Mouse (Mus musculus): ENCODE data around the gene Pifo. TPM values are rescaled to one million over a fixed set of nuclear protein-coding genes. Genes with fewer than 3 reads are reported as not detected.
"Not testable (repeated sequence)": the region's sequence is repeated elsewhere in the genome, so short reads cannot be mapped to it uniquely, and the experiment has no call there.

Gene Pifo
- polyA plus RNA-seq, 1 experiment from 2014 or later, result not detected

- ATAC-seq (ENCODE audit: low FRiP score, low TSS enrichment), result no peak
- H3K27ac ChIP-seq (replicated peaks), result no peak overlapping the region
- TF ChIP-seq EP300 (optimal IDR thresholded peaks at IDR 0.05), result no peak
- TF ChIP-seq CTCF (IDR thresholded peaks at IDR 0.05; ENCODE audit: low read depth), result peak; percentile 73
- no peak overlapping the region for H3K9ac ChIP-seq (ENCODE audit: low read length)
- no peaks in the 10 kb centered on the region for H3K4me1 ChIP-seq (replicated peaks; ENCODE audit: control insufficient read depth, insufficient read depth)
- DNase-seq (ENCODE audit: low spot score), result no peak
- H3K4me3 ChIP-seq (ENCODE audit: low read depth, low read length), result no peak overlapping the region
- no peak overlapping the region for H3K4me2 ChIP-seq (replicated peaks; ENCODE audit: low read depth)
- no peaks in the 10 kb centered on the region for H3K9me3 ChIP-seq (ENCODE audit: control insufficient read depth, low read length)
- no peaks in the 10 kb centered on the region for H3K36me3 ChIP-seq (ENCODE audit: control insufficient read depth, insufficient read depth, low read length)
- no peaks in the 10 kb centered on the region; the same call in 1 of the 2 replicates for H3K27me3 ChIP-seq (ENCODE audit: control insufficient read depth, insufficient read depth, low read length)
Measured at GRCm38 (mm10) chr3:106021840-106022239, 7.4 kb upstream of the Pifo start.

- not testable (repeated sequence) for H3K9ac ChIP-seq (ENCODE audit: low read length); H3K27ac ChIP-seq (replicated peaks); H3K9me3 ChIP-seq (ENCODE audit: control insufficient read depth, low read length); H3K4me2 ChIP-seq (replicated peaks; ENCODE audit: low read depth); H3K36me3 ChIP-seq (ENCODE audit: control insufficient read depth, insufficient read depth, low read length); H3K4me1 ChIP-seq (replicated peaks; ENCODE audit: control insufficient read depth, insufficient read depth); H3K4me3 ChIP-seq (ENCODE audit: low read depth, low read length); H3K27me3 ChIP-seq (ENCODE audit: control insufficient read depth, insufficient read depth, low read length); DNase-seq (ENCODE audit: low spot score); ATAC-seq (ENCODE audit: low FRiP score, low TSS enrichment)
- 60% methylated on average over 10 of the region's 10 CpGs for WGBS
Measured at GRCm38 (mm10) chr3:106003360-106003759, 11.1 kb downstream of the Pifo start.

GRCm38 (mm10) chr3:106001416-106002370 is 12.8 kb downstream of the Pifo start:
- ATAC-seq (ENCODE audit: low FRiP score, low TSS enrichment) (peak; percentile 88), DNase-seq (ENCODE audit: low spot score) (peak; percentile 67)
- TF ChIP-seq CTCF (IDR thresholded peaks at IDR 0.05; ENCODE audit: low read depth) (no peak), EP300 (optimal IDR thresholded peaks at IDR 0.05) (no peak)
- H3K4me3 ChIP-seq (ENCODE audit: low read depth, low read length), result no peak overlapping the region
- no peaks in the 10 kb centered on the region; the same call in 1 of the 2 replicates for H3K4me1 ChIP-seq (replicated peaks; ENCODE audit: control insufficient read depth, insufficient read depth)
- no peaks in the 10 kb centered on the region for H3K27me3 ChIP-seq (ENCODE audit: control insufficient read depth, insufficient read depth, low read length)
- H3K9ac ChIP-seq (ENCODE audit: low read length), result no peak overlapping the region
- H3K36me3 ChIP-seq (ENCODE audit: control insufficient read depth, insufficient read depth, low read length), result no peaks in the 10 kb centered on the region
- WGBS, result 18% methylated on average over 17 of the region's 17 CpGs
- H3K9me3 ChIP-seq (ENCODE audit: control insufficient read depth, low read length), result no peaks in the 10 kb centered on the region
- no peak overlapping the region for H3K27ac ChIP-seq (replicated peaks)
- no peak overlapping the region; the same call in 1 of the 2 replicates for H3K4me2 ChIP-seq (replicated peaks; ENCODE audit: low read depth)

GRCm38 (mm10) chr3:106000707-106001375 is 13.6 kb downstream of the Pifo start:
- Histone ChIP-seq H3K4me2 (replicated peaks; ENCODE audit: low read depth) (no peak overlapping the region; the same call in 1 of the 2 replicates), H3K9me3 (ENCODE audit: control insufficient read depth, low read length) (no peaks in the 10 kb centered on the region), H3K27me3 (ENCODE audit: control insufficient read depth, insufficient read depth, low read length) (no peaks in the 10 kb centered on the region), H3K4me3 (ENCODE audit: low read depth, low read length) (no peak overlapping the region), H3K4me1 (replicated peaks; ENCODE audit: control insufficient read depth, insufficient read depth) (no peaks in the 10 kb centered on the region; the same call in 1 of the 2 replicates), H3K9ac (ENCODE audit: low read length) (no peak overlapping the region), H3K36me3 (ENCODE audit: control insufficient read depth, insufficient read depth, low read length) (no peaks in the 10 kb centered on the region), H3K27ac (replicated peaks) (no peak overlapping the region)
- DNase-seq (ENCODE audit: low spot score) (no peak), ATAC-seq (ENCODE audit: low FRiP score, low TSS enrichment) (no peak)
- 19% methylated on average over 11 of the region's 11 CpGs for WGBS
- TF ChIP-seq CTCF (IDR thresholded peaks at IDR 0.05; ENCODE audit: low read depth) (no peak), EP300 (optimal IDR thresholded peaks at IDR 0.05) (no peak)

- no peak for DNase-seq (ENCODE audit: low spot score)
- no peaks in the 10 kb centered on the region for H3K4me1 ChIP-seq (replicated peaks; ENCODE audit: control insufficient read depth, insufficient read depth)
- TF ChIP-seq CTCF (IDR thresholded peaks at IDR 0.05; ENCODE audit: low read depth), result no peak
- no peak for ATAC-seq (ENCODE audit: low FRiP score, low TSS enrichment)
- H3K27ac ChIP-seq (replicated peaks), result no peak overlapping the region
- no peak overlapping the region for H3K9ac ChIP-seq (ENCODE audit: low read length)
- no peaks in the 10 kb centered on the region for H3K36me3 ChIP-seq (ENCODE audit: control insufficient read depth, insufficient read depth, low read length)
- no peak overlapping the region for H3K4me3 ChIP-seq (ENCODE audit: low read depth, low read length)
- H3K9me3 ChIP-seq (ENCODE audit: control insufficient read depth, low read length), result no peaks in the 10 kb centered on the region
- H3K27me3 ChIP-seq (ENCODE audit: control insufficient read depth, insufficient read depth, low read length), result no peaks in the 10 kb centered on the region
- H3K4me2 ChIP-seq (replicated peaks; ENCODE audit: low read depth), result no peak overlapping the region
- WGBS, result 50% methylated on average over 2 of the region's 2 CpGs
Measured at GRCm38 (mm10) chr3:105994730-105995129, 19.7 kb downstream of the Pifo start.

All from stomach, postnatal 0 days (tissue).